Mouse (Mus musculus) heart, embryonic 13.5 days (tissue): ENCODE data around the gene Mroh2a. TPM values are rescaled to one million over a fixed set of nuclear protein-coding genes. Genes with fewer than 3 reads are reported as not detected.

Experiments
- ATAC-seq: fragments of 200-750 bp; cut with Nextera tagmentation; 2 replicates; pipeline ENCODE4 v1.8.0; 2017; ENCODE audit warnings: moderate TSS enrichment; ENCODE audit not compliant: insufficient number of reproducible peaks, low FRiP score, low TSS enrichment; ENCODE audit errors: extremely low read depth
- H3K27ac ChIP-seq: fragments of 300-500 bp; sonication (generic); replicated peaks from 2 replicates; pipeline ENCODE4 v1.5.1; 2015; ENCODE audit warnings: moderate library complexity, mild to moderate bottlenecking, inconsistent platforms
- H3K27me3 ChIP-seq: fragments of 300-500 bp; sonication (generic); replicated peaks from 2 replicates; pipeline ENCODE4 v1.6.1; 2015; ENCODE audit warnings: mild to moderate bottlenecking, inconsistent platforms
- H3K36me3 ChIP-seq: fragments of 300-500 bp; sonication (generic); 2 replicates; pipeline ENCODE4 v1.6.1; 2015; ENCODE audit warnings: mild to moderate bottlenecking, inconsistent platforms
- H3K4me1 ChIP-seq: fragments of 300-500 bp; sonication (generic); 2 replicates; pipeline ENCODE4 v1.6.1; 2015; ENCODE audit warnings: inconsistent platforms
- H3K4me2 ChIP-seq: fragments of 300-500 bp; sonication (generic); 2 replicates; pipeline ENCODE4 v1.6.1; 2015; ENCODE audit warnings: inconsistent platforms, mild to moderate bottlenecking, moderate library complexity
- H3K4me3 ChIP-seq: fragments of 300-500 bp; sonication (generic); 2 replicates; pipeline ENCODE4 v1.5.1; 2015; ENCODE audit warnings: moderate library complexity, mild to moderate bottlenecking, inconsistent platforms
- H3K9ac ChIP-seq: fragments of 300-500 bp; sonication (generic); 2 replicates; pipeline ENCODE4 v1.6.1; 2015; ENCODE audit warnings: inconsistent platforms, mild to moderate bottlenecking, moderate library complexity
- H3K9me3 ChIP-seq: fragments of 300-500 bp; sonication (generic); 2 replicates; pipeline ENCODE4 v1.6.1; 2016; ENCODE audit warnings: inconsistent platforms
- WGBS: fragments of 180-500 bp; shearing (Covaris S2); methylation state at CpG from one replicate; pipeline ENCODE4 v1.1.7; 2015; ENCODE audit warnings: mixed read lengths; 5-methylcytosine and 5-hydroxymethylcytosine counted together
- polyA plus RNA-seq: library from polyadenylated mRNA; unstranded; fragments of >200 nt; fragmentation: Nextera tagmentation; extraction: Ambion mirVana; gene quantifications from 2 replicates; pipeline ENCODE4 v1.2.1, GENCODE M21; 2015

Gene Mroh2a
- polyA plus RNA-seq, 1 experiment from 2014 or later = 0.33 TPM

- Histone ChIP-seq H3K4me2 (no peak overlapping the region), H3K9ac (no peak overlapping the region), H3K4me1 (no peaks in the 10 kb centered on the region), H3K9me3 (peaks cover 95% of the 10 kb centered on the region), H3K27ac (no peak overlapping the region), H3K27me3 (no peaks in the 10 kb centered on the region), H3K36me3 (no peaks in the 10 kb centered on the region), H3K4me3 (no peak overlapping the region)
- WGBS = 63% methylated on average over 5 of the region's 5 CpGs
- ATAC-seq = no peak
Observed at GRCm38 (mm10) chr1:88240072-88240471, 13.3 kb downstream of the Mroh2a start.

GRCm38 (mm10) chr1:88240579-88240978, 13.8 kb downstream of the Mroh2a start:
- no peak for ATAC-seq
- 53% methylated on average over 4 of the region's 4 CpGs for WGBS

GRCm38 (mm10) chr1:88243861-88244260, 17.1 kb downstream of the Mroh2a start:
- H3K4me3 ChIP-seq = no peak overlapping the region
- no peak overlapping the region for H3K27ac ChIP-seq
- H3K9me3 ChIP-seq = peaks cover 97% of the 10 kb centered on the region
- no peak overlapping the region for H3K4me2 ChIP-seq
- no peak overlapping the region for H3K9ac ChIP-seq
- 58% methylated on average over 5 of the region's 5 CpGs for WGBS
- no peaks in the 10 kb centered on the region for H3K27me3 ChIP-seq
- no peaks in the 10 kb centered on the region for H3K4me1 ChIP-seq
- no peaks in the 10 kb centered on the region for H3K36me3 ChIP-seq
- ATAC-seq = no peak

More at GRCm38 (mm10) chr1:88240579-88240978, 13.8 kb downstream of the Mroh2a start:
- Histone ChIP-seq H3K27me3 (no peaks in the 10 kb centered on the region), H3K4me2 (no peak overlapping the region), H3K4me1 (no peaks in the 10 kb centered on the region), H3K4me3 (no peak overlapping the region), H3K9me3 (peaks cover 95% of the 10 kb centered on the region), H3K36me3 (no peaks in the 10 kb centered on the region), H3K9ac (no peak overlapping the region), H3K27ac (no peak overlapping the region)

GRCm38 (mm10) chr1:88245881-88246280, 19.1 kb downstream of the Mroh2a start:
- H3K4me2 ChIP-seq = no peak overlapping the region
- H3K27me3 ChIP-seq = no peaks in the 10 kb centered on the region
- H3K36me3 ChIP-seq = no peaks in the 10 kb centered on the region
- 69% methylated on average over 6 of the region's 6 CpGs for WGBS
- peaks cover 97% of the 10 kb centered on the region for H3K9me3 ChIP-seq
- no peak overlapping the region for H3K9ac ChIP-seq
- H3K27ac ChIP-seq = no peak overlapping the region
- no peaks in the 10 kb centered on the region for H3K4me1 ChIP-seq
- H3K4me3 ChIP-seq = no peak overlapping the region
- no peak for ATAC-seq

- peaks cover 97% of the 10 kb centered on the region for H3K9me3 ChIP-seq
- H3K27me3 ChIP-seq = no peaks in the 10 kb centered on the region
- H3K27ac ChIP-seq = no peak overlapping the region
- H3K4me2 ChIP-seq = no peak overlapping the region
- H3K36me3 ChIP-seq = no peaks in the 10 kb centered on the region
- H3K4me1 ChIP-seq = no peaks in the 10 kb centered on the region
- no peak overlapping the region for H3K9ac ChIP-seq
- no peak overlapping the region for H3K4me3 ChIP-seq
- WGBS = 41% methylated on average over 6 of the region's 6 CpGs
- ATAC-seq = no peak
Observed at GRCm38 (mm10) chr1:88246386-88246785, 19.6 kb downstream of the Mroh2a start.

GRCm38 (mm10) chr1:88247660-88248059, 20.9 kb downstream of the Mroh2a start:
- 45% methylated on average over 2 of the region's 2 CpGs for WGBS
- Histone ChIP-seq H3K36me3 (no peaks in the 10 kb centered on the region), H3K4me2 (no peak overlapping the region), H3K4me1 (no peaks in the 10 kb centered on the region), H3K27me3 (no peaks in the 10 kb centered on the region), H3K9me3 (peaks cover 94% of the 10 kb centered on the region), H3K4me3 (no peak overlapping the region), H3K9ac (no peak overlapping the region), H3K27ac (no peak overlapping the region)
- no peak for ATAC-seq

- Histone ChIP-seq H3K9me3 (peaks cover 95% of the 10 kb centered on the region), H3K4me2 (no peak overlapping the region), H3K4me3 (no peak overlapping the region), H3K27ac (no peak overlapping the region), H3K36me3 (no peaks in the 10 kb centered on the region), H3K27me3 (no peaks in the 10 kb centered on the region), H3K9ac (no peak overlapping the region), H3K4me1 (no peaks in the 10 kb centered on the region)
- ATAC-seq = no peak
- 56% methylated on average over 4 of the region's 4 CpGs for WGBS
Observed at GRCm38 (mm10) chr1:88248658-88249057, 21.9 kb downstream of the Mroh2a start.

- ATAC-seq = no peak
- Histone ChIP-seq H3K4me1 (no peaks in the 10 kb centered on the region), H3K9ac (no peak overlapping the region), H3K36me3 (no peaks in the 10 kb centered on the region), H3K4me2 (no peak overlapping the region), H3K4me3 (no peak overlapping the region), H3K27me3 (no peaks in the 10 kb centered on the region), H3K9me3 (peaks cover 95% of the 10 kb centered on the region), H3K27ac (no peak overlapping the region)
- WGBS = 72% methylated on average over 7 of the region's 7 CpGs
Observed at GRCm38 (mm10) chr1:88249596-88249995, 22.8 kb downstream of the Mroh2a start.

- H3K9ac ChIP-seq = no peak overlapping the region
- 70% methylated on average over 5 of the region's 5 CpGs for WGBS
- no peak for ATAC-seq
- no peak overlapping the region for H3K4me3 ChIP-seq
- no peaks in the 10 kb centered on the region for H3K36me3 ChIP-seq
- no peak overlapping the region for H3K27ac ChIP-seq
- H3K9me3 ChIP-seq = peaks cover 95% of the 10 kb centered on the region
- no peak overlapping the region for H3K4me2 ChIP-seq
- H3K27me3 ChIP-seq = no peaks in the 10 kb centered on the region
- H3K4me1 ChIP-seq = no peaks in the 10 kb centered on the region
Observed at GRCm38 (mm10) chr1:88250023-88250422, 23.2 kb downstream of the Mroh2a start.

GRCm38 (mm10) chr1:88253106-88253505, 26.3 kb downstream of the Mroh2a start:
- Histone ChIP-seq H3K36me3 (no peaks in the 10 kb centered on the region), H3K4me2 (no peak overlapping the region), H3K9me3 (peaks cover 93% of the 10 kb centered on the region), H3K27me3 (no peaks in the 10 kb centered on the region), H3K9ac (no peak overlapping the region), H3K4me3 (no peak overlapping the region), H3K27ac (no peak overlapping the region), H3K4me1 (no peaks in the 10 kb centered on the region)
- WGBS = 66% methylated on average over 8 of the region's 8 CpGs
- no peak for ATAC-seq

GRCm38 (mm10) chr1:88253540-88253939, 26.8 kb downstream of the Mroh2a start:
- Histone ChIP-seq H3K9me3 (peaks cover 89% of the 10 kb centered on the region), H3K27ac (no peak overlapping the region), H3K4me3 (no peak overlapping the region), H3K9ac (no peak overlapping the region), H3K4me1 (no peaks in the 10 kb centered on the region), H3K36me3 (no peaks in the 10 kb centered on the region), H3K27me3 (no peaks in the 10 kb centered on the region), H3K4me2 (no peak overlapping the region)
- ATAC-seq = no peak
- WGBS = 59% methylated on average over 6 of the region's 6 CpGs

GRCm38 (mm10) chr1:88254793-88255465, 28.1 kb downstream of the Mroh2a start:
- Histone ChIP-seq H3K4me2 (no peak overlapping the region), H3K9me3 (peaks cover 75% of the 10 kb centered on the region), H3K4me1 (peaks cover 12% of the 10 kb centered on the region), H3K27ac (no peak overlapping the region), H3K27me3 (no peaks in the 10 kb centered on the region), H3K36me3 (peaks cover 7% of the 10 kb centered on the region), H3K4me3 (no peak overlapping the region), H3K9ac (no peak overlapping the region)
- 75% methylated on average over 12 of the region's 12 CpGs for WGBS
- ATAC-seq = no peak
